Mouse (Mus musculus) liver, embryonic 14 days (tissue): Measurements from ENCODE around the gene Pex3. TPM values are rescaled to one million over a fixed set of nuclear protein-coding genes. Genes with fewer than 3 reads are reported as not detected.

ENCODE experiments used
- polyA plus RNA-seq: library from polyadenylated mRNA; depleted of rRNA; stranded (reverse); fragments of >200 nt; gene quantifications from 2 replicates; pipeline ENCODE4 v1.2.3, GENCODE M21; 2012; rRNA removed

Pex3 gene
- polyA plus RNA-seq, result 8.3 and 9.0 TPM in 2 replicates

GRCm38 (mm10) chr10:13552646-13553497, at the start of gene Pex3, which contains the start of gene Adat2:
Gene Pex3, minus strand, starts transcription at chr10:13553142.
Gene Adat2, plus strand, starts transcription at chr10:13552894.

GRCm38 (mm10) chr10:13499331-13499730, 53.6 kb downstream of the Pex3 start, which contains the start of gene Fuca2:
Gene Fuca2, plus strand, starts transcription at chr10:13499540.

Other genes with a start within 250 kb of the Pex3 start
- 1.5 and 1.6 TPM in 2 replicates for gene Phactr2, start 78.7 kb downstream of the Pex3 start, polyA plus RNA-seq
- 24.8 and 29.0 TPM in 2 replicates for gene Fuca2, start 53.6 kb downstream of the Pex3 start, polyA plus RNA-seq
- 4.7 and 4.8 TPM in 2 replicates for gene Adat2, start 248 bp downstream of the Pex3 start, polyA plus RNA-seq